Mouse (Mus musculus) forebrain, embryonic 12.5 days (tissue): ENCODE results near the gene Hoxa5. TPM values are rescaled to one million over a fixed set of nuclear protein-coding genes. Genes with fewer than 3 reads are reported as not detected.

Source experiments
- ATAC-seq: fragments of 200-750 bp; cut with Nextera tagmentation; 2 replicates; pipeline ENCODE4 v1.8.0; 2017; ENCODE audit warnings: moderate TSS enrichment; ENCODE audit not compliant: low FRiP score
- H3K27ac ChIP-seq: fragments of 300-500 bp; sonication (generic); 2 replicates; pipeline ENCODE4 v1.5.1; 2016; ENCODE audit warnings: mild to moderate bottlenecking
- H3K27me3 ChIP-seq: fragments of 300-500 bp; sonication (generic); 2 replicates; pipeline ENCODE4 v1.6.1; 2016; ENCODE audit warnings: mild to moderate bottlenecking
- H3K36me3 ChIP-seq: fragments of 300-500 bp; sonication (generic); replicated peaks from 2 replicates; pipeline ENCODE4 v1.6.1; 2016; ENCODE audit warnings: mild to moderate bottlenecking
- H3K4me1 ChIP-seq: fragments of 300-500 bp; sonication (generic); 2 replicates; pipeline ENCODE4 v1.6.1; 2016
- H3K4me2 ChIP-seq: fragments of 300-500 bp; sonication (generic); 2 replicates; pipeline ENCODE4 v1.6.1; 2016; ENCODE audit warnings: mild to moderate bottlenecking, moderate library complexity
- H3K4me3 ChIP-seq: fragments of 300-500 bp; sonication (generic); replicated peaks from 2 replicates; pipeline ENCODE4 v1.5.1; 2016; ENCODE audit warnings: mild to moderate bottlenecking
- H3K9ac ChIP-seq: fragments of 300-500 bp; sonication (generic); 2 replicates; pipeline ENCODE4 v1.6.1; 2016; ENCODE audit warnings: mild to moderate bottlenecking
- H3K9me3 ChIP-seq: fragments of 300-500 bp; sonication (generic); 2 replicates; pipeline ENCODE4 v1.6.1; 2016
- WGBS: fragments of 180-500 bp; shearing (Covaris S2); methylation state at CpG from one replicate; pipeline ENCODE4 v1.1.7; 2016; 5-methylcytosine and 5-hydroxymethylcytosine counted together
- polyA plus RNA-seq: library from polyadenylated mRNA; unstranded; fragments of >200 nt; fragmentation: Nextera tagmentation; extraction: Ambion mirVana; gene quantifications from 2 replicates; pipeline ENCODE4 v1.2.1, GENCODE M21; 2016

Hoxa5 gene
- polyA plus RNA-seq, 1 experiment from 2014 or later, result not detected

DNA sequence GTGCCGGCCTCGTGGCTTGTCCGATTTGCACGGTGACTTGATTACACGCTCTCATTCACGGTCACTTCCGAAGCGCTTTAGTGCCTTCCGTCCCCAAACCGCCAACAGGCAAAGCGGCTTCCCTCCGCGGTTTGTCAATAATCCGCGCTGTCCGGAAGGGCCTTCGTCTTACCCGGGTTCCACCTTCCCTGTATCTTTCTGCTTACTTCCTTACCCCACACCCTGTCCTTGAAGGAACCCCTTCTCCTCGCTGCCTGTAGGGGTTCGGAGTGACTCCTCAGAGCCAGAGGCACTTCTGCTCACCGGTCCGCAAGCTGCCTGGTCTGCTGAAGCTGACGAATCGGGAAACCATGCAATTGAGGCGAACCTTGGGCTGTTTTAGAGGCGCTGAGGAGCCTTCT, 42.0 kb upstream of the Hoxa5 start:
- no peak overlapping the region for H3K9ac ChIP-seq
- no peak overlapping the region for H3K4me2 ChIP-seq
- no peak for ATAC-seq
- peaks cover 2% of the 10 kb centered on the region; the same call in 1 of the 2 replicates for H3K4me1 ChIP-seq
- no peaks in the 10 kb centered on the region for H3K9me3 ChIP-seq
- no peak overlapping the region; the same call in 1 of the 2 replicates for H3K4me3 ChIP-seq
- H3K36me3 ChIP-seq, result no peaks in the 10 kb centered on the region
- H3K27me3 ChIP-seq, result peaks cover 98% of the 10 kb centered on the region
- no peak overlapping the region for H3K27ac ChIP-seq
- WGBS, result under 1% methylated on average over 26 of the region's 26 CpGs

GRCm38 (mm10) chr6:52245757-52246142, 41.4 kb upstream of the Hoxa5 start, which contains the start of gene Hoxa11:
Gene Hoxa11, minus strand, starts transcription at chr6:52245810.
- H3K27me3 ChIP-seq, result peaks cover 98% of the 10 kb centered on the region
- ATAC-seq, result no peak

GRCm38 (mm10) chr6:52245040-52245756, 40.8 kb upstream of the Hoxa5 start:
- no peak for ATAC-seq
- WGBS, result under 1% methylated on average over 65 of the region's 71 CpGs

More at GRCm38 (mm10) chr6:52245757-52246142, 41.4 kb upstream of the Hoxa5 start, which contains the start of gene Hoxa11:
- Histone ChIP-seq H3K9ac (no peak within 1 kb of the TSS), H3K27ac (no peak within 1 kb of the TSS), H3K4me2 (no peak within 1 kb of the TSS), H3K4me3 (peak within 1 kb of the TSS; percentile 0), H3K4me1 (peaks cover 2% of the 10 kb centered on the region; the same call in 1 of the 2 replicates), H3K36me3 (no peaks in the 10 kb centered on the region), H3K9me3 (no peaks in the 10 kb centered on the region)
- WGBS, result 2% methylated on average over 20 of the region's 20 CpGs

DNA sequence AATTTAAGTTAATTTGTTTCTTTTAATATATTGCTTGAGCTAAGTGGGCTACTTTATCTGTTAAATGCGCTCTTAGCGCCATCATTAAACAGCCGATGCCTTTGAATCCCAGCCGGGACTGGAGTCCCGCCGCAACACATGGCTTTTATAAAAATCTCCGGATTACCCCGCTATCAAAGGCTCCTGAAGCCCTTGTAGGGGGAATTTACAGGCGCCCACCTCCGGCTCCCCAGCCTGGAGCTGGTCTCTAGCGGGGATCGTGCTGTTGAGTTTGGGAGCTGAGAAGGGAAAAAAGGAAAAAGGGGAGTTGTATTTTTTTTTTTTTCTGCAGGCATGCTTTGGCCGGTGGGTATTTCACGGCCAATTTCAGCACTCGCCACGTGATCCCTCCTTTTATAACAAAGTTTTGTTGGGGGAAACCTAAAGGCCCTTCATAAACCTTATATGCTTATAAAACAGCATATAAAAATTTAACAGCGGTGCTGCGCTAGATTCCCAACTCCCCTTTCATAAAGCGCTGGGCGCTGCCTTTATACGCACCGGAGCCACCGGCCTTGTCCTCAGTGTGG, 40.2 kb upstream of the Hoxa5 start:
- H3K36me3 ChIP-seq, result no peaks in the 10 kb centered on the region
- no peaks in the 10 kb centered on the region for H3K9me3 ChIP-seq
- no peak overlapping the region for H3K9ac ChIP-seq
- peaks cover 98% of the 10 kb centered on the region for H3K27me3 ChIP-seq
- ATAC-seq, result no peak
- peak overlapping the region; percentile 0; the same call in 1 of the 2 replicates for H3K4me3 ChIP-seq
- WGBS, result 1% methylated on average over 23 of the region's 23 CpGs
- peaks cover 6% of the 10 kb centered on the region; the same call in 1 of the 2 replicates for H3K4me1 ChIP-seq
- H3K27ac ChIP-seq, result no peak overlapping the region
- no peak overlapping the region for H3K4me2 ChIP-seq

More at GRCm38 (mm10) chr6:52245040-52245756, 40.8 kb upstream of the Hoxa5 start:
- H3K36me3 ChIP-seq, result no peaks in the 10 kb centered on the region
- H3K4me2 ChIP-seq, result no peak overlapping the region
- H3K9ac ChIP-seq, result no peak overlapping the region
- H3K4me1 ChIP-seq, result peaks cover 4% of the 10 kb centered on the region; the same call in 1 of the 2 replicates
- no peak overlapping the region for H3K27ac ChIP-seq
- peak overlapping the region; percentile 0; the same call in 1 of the 2 replicates for H3K4me3 ChIP-seq
- peaks cover 98% of the 10 kb centered on the region for H3K27me3 ChIP-seq
- H3K9me3 ChIP-seq, result no peaks in the 10 kb centered on the region

- H3K4me2 ChIP-seq, result no peak overlapping the region
- WGBS, result under 1% methylated on average over 12 of the region's 12 CpGs
- H3K27ac ChIP-seq, result no peak overlapping the region
- H3K4me3 ChIP-seq, result no peak overlapping the region
- peaks cover 96% of the 10 kb centered on the region for H3K27me3 ChIP-seq
- H3K9me3 ChIP-seq, result no peaks in the 10 kb centered on the region
- peaks cover 6% of the 10 kb centered on the region; the same call in 1 of the 2 replicates for H3K4me1 ChIP-seq
- no peak for ATAC-seq
- H3K36me3 ChIP-seq, result no peaks in the 10 kb centered on the region
- H3K9ac ChIP-seq, result no peak overlapping the region
Measured at GRCm38 (mm10) chr6:52243681-52244121, 39.3 kb upstream of the Hoxa5 start.

- H3K27me3 ChIP-seq, result peaks cover 92% of the 10 kb centered on the region
- no peak overlapping the region for H3K4me3 ChIP-seq
- no peak overlapping the region for H3K27ac ChIP-seq
- H3K9ac ChIP-seq, result no peak overlapping the region
- H3K9me3 ChIP-seq, result no peaks in the 10 kb centered on the region
- ATAC-seq, result no peak
- H3K36me3 ChIP-seq, result no peaks in the 10 kb centered on the region
- peaks cover 6% of the 10 kb centered on the region; the same call in 1 of the 2 replicates for H3K4me1 ChIP-seq
- H3K4me2 ChIP-seq, result no peak overlapping the region
- 6% methylated on average over 4 of the region's 4 CpGs for WGBS
Measured at GRCm38 (mm10) chr6:52242801-52243332, 38.5 kb upstream of the Hoxa5 start.

GRCm38 (mm10) chr6:52241001-52241621, 36.7 kb upstream of the Hoxa5 start:
- Histone ChIP-seq H3K4me1 (peaks cover 6% of the 10 kb centered on the region; the same call in 1 of the 2 replicates), H3K36me3 (no peaks in the 10 kb centered on the region), H3K27me3 (peaks cover 94% of the 10 kb centered on the region), H3K27ac (no peak overlapping the region), H3K4me3 (no peak overlapping the region), H3K4me2 (no peak overlapping the region), H3K9ac (no peak overlapping the region), H3K9me3 (no peaks in the 10 kb centered on the region)
- ATAC-seq, result no peak
- 3% methylated on average over 9 of the region's 9 CpGs for WGBS

GRCm38 (mm10) chr6:52240389-52241000, 36.1 kb upstream of the Hoxa5 start, which contains the start of gene Hoxa10:
Gene Hoxa10, minus strand, starts transcription at chr6:52240854.
- Histone ChIP-seq H3K4me2 (0 out of 2 replicates have a peak within 1 kb of the TSS, but pooled peaks have one; percentile 10), H3K4me3 (peak within 1 kb of the TSS; percentile 13; the same call in 1 of the 2 replicates)
- WGBS, result 2% methylated on average over 35 of the region's 35 CpGs

GRCm38 (mm10) chr6:52239625-52240388, 35.4 kb upstream of the Hoxa5 start:
- Histone ChIP-seq H3K36me3 (no peaks in the 10 kb centered on the region), H3K9me3 (no peaks in the 10 kb centered on the region), H3K4me3 (peak overlapping the region; percentile 13; the same call in 1 of the 2 replicates), H3K4me2 (0 out of 2 replicates have a peak overlapping the region, but pooled peaks have one; percentile 10), H3K27me3 (peaks cover 94% of the 10 kb centered on the region), H3K27ac (no peak overlapping the region), H3K4me1 (0 out of 2 replicates have a peak, but pooled peaks cover 4% of the 10 kb centered on the region), H3K9ac (no peak overlapping the region)
- ATAC-seq, result no peak
- 1% methylated on average over 30 of the region's 30 CpGs for WGBS

More at GRCm38 (mm10) chr6:52240389-52241000, 36.1 kb upstream of the Hoxa5 start, which contains the start of gene Hoxa10:
- Histone ChIP-seq H3K27me3 (peaks cover 94% of the 10 kb centered on the region), H3K27ac (no peak within 1 kb of the TSS), H3K9me3 (no peaks in the 10 kb centered on the region), H3K9ac (no peak within 1 kb of the TSS), H3K36me3 (no peaks in the 10 kb centered on the region), H3K4me1 (peaks cover 6% of the 10 kb centered on the region; the same call in 1 of the 2 replicates)
- ATAC-seq, result no peak

DNA sequence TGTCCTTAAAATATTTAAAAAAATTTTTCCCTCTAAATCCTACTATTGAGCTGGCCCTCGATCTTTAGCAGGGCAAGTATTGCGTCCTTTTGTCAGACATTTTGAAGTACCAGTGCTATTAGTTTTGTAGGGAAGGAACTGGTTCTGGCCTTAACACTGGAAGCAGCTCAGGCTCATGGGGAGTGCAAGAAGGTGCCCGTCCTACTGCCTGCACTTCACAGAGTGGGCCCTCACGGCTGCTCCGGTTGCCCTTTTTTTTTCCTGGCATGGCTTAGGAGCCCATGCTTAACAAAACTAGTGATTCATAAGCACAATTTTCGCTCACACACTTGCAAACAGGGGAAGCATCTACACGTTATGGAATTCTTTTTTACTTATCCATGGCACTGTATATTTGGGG, 34.6 kb upstream of the Hoxa5 start:
- no peak overlapping the region for H3K9ac ChIP-seq
- ATAC-seq, result no peak
- 1% methylated on average over 7 of the region's 7 CpGs for WGBS
- no peak overlapping the region for H3K4me3 ChIP-seq
- H3K27me3 ChIP-seq, result peaks cover 94% of the 10 kb centered on the region
- 0 out of 2 replicates have a peak, but pooled peaks cover 4% of the 10 kb centered on the region for H3K4me1 ChIP-seq
- H3K36me3 ChIP-seq, result no peaks in the 10 kb centered on the region
- H3K9me3 ChIP-seq, result no peaks in the 10 kb centered on the region
- H3K27ac ChIP-seq, result no peak overlapping the region
- H3K4me2 ChIP-seq, result no peak overlapping the region

GRCm38 (mm10) chr6:52238155-52238545, 33.8 kb upstream of the Hoxa5 start:
- H3K36me3 ChIP-seq, result no peaks in the 10 kb centered on the region
- WGBS, result 2% methylated on average over 7 of the region's 7 CpGs
- 0 out of 2 replicates have a peak, but pooled peaks cover 4% of the 10 kb centered on the region for H3K4me1 ChIP-seq
- no peak overlapping the region for H3K4me2 ChIP-seq
- H3K27me3 ChIP-seq, result peaks cover 94% of the 10 kb centered on the region
- ATAC-seq, result no peak
- no peak overlapping the region for H3K27ac ChIP-seq
- no peak overlapping the region for H3K9ac ChIP-seq
- H3K9me3 ChIP-seq, result no peaks in the 10 kb centered on the region
- no peak overlapping the region for H3K4me3 ChIP-seq
